Mouse (Mus musculus): ENCODE data around the gene Ric1.

- TF ChIP-seq CTCF (conservative IDR thresholded peaks at IDR 0.05; ENCODE audit: insufficient read depth, insufficient read length, low read depth, low read length): no peak
- no peak for TF ChIP-seq POLR2A (IDR thresholded peaks at IDR 0.05; ENCODE audit: low read depth, low read length)
Observed at GRCm38 (mm10) chr19:29515386-29515785, 6.7 kb upstream of the Ric1 start.
